Mouse (Mus musculus) embryonic fibroblast, embryonic 13.5 days (primary cell): ENCODE results near the gene Gla.

Experiments used
- CTCF ChIP-seq: IDR thresholded peaks from 2 replicates; pipeline ENCODE4 v1.5.1; 2011; ENCODE audit warnings: mild to moderate bottlenecking, control low read depth, low read length, moderate library complexity, borderline replicate concordance; ENCODE audit not compliant: insufficient read depth
- POLR2A ChIP-seq: IDR thresholded peaks from 2 replicates; pipeline ENCODE4 v1.6.1; 2011; ENCODE audit warnings: low read depth, mild to moderate bottlenecking, control low read depth, low read length, moderate library complexity

DNA sequence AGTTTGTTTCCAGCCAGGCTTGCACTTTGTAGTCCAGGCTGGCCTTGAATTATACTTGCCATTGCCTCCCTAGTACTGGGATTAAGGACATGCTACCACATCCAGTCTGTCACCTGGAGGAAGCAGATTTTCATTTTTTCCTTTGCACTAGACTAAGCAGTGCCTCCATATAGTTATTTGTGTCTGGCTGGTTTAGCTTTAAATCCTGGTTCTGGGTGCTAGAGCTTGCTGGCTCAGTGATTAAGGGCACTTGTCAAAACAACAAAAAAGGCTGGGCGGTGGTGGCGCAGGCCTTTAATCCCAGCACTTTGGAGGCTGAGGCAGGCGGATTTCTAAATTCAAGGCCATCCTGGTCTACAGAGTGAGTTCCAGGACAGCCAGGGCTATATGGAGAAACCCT is 11.9 kb downstream of the Gla start:
- TF ChIP-seq POLR2A (no peak), CTCF (no peak)
